Mouse (Mus musculus) intestine, embryonic 14.5 days (tissue): ENCODE measurements around the gene Obsl1. TPM values are rescaled to one million over a fixed set of nuclear protein-coding genes. Genes with fewer than 3 reads are reported as not detected.

Source experiments
- ATAC-seq: fragments of 200-750 bp; cut with Nextera tagmentation; replicated peaks from 2 replicates; pipeline ENCODE4 v1.8.0; 2017; ENCODE audit warnings: low read depth, moderate number of reproducible peaks, moderate TSS enrichment, moderate library complexity; ENCODE audit not compliant: low FRiP score, low TSS enrichment
- DNase-seq: peaks from one replicate; pipeline ENCODE4 v3.0.0-alpha.2; 2018; ENCODE audit warnings: low spot score
- H3K27ac ChIP-seq: fragments of 300-500 bp; sonication (generic); 2 replicates; pipeline ENCODE4 v1.5.1; 2014; ENCODE audit warnings: low read depth, mild to moderate bottlenecking, control low read depth
- H3K27me3 ChIP-seq: fragments of 300-500 bp; sonication (generic); replicated peaks from 2 replicates; pipeline ENCODE4 v1.6.1; 2014; ENCODE audit warnings: low read length, control low read depth; ENCODE audit not compliant: control insufficient read depth, insufficient read depth
- H3K36me3 ChIP-seq: fragments of 300-500 bp; sonication (generic); 2 replicates; pipeline ENCODE4 v1.6.1; 2014; ENCODE audit warnings: low read length, control low read depth; ENCODE audit not compliant: control insufficient read depth, insufficient read depth
- H3K4me1 ChIP-seq: fragments of 300-500 bp; sonication (generic); replicated peaks from 2 replicates; pipeline ENCODE4 v1.6.1; 2014; ENCODE audit warnings: low read length, control low read depth, mixed read lengths; ENCODE audit not compliant: control insufficient read depth, insufficient read depth
- H3K4me2 ChIP-seq: fragments of 300-500 bp; sonication (generic); 2 replicates; pipeline ENCODE4 v1.6.1; 2014; ENCODE audit warnings: low read length
- H3K4me3 ChIP-seq: fragments of 300-500 bp; sonication (generic); 2 replicates; pipeline ENCODE4 v1.5.1; 2014; ENCODE audit warnings: low read depth, low read length, control low read depth, mixed read lengths
- H3K9ac ChIP-seq: fragments of 300-500 bp; sonication (generic); 2 replicates; pipeline ENCODE4 v1.6.1; 2014; ENCODE audit warnings: mild to moderate bottlenecking, low read length
- H3K9me3 ChIP-seq: fragments of 300-500 bp; sonication (generic); 2 replicates; pipeline ENCODE4 v1.6.1; 2016; ENCODE audit warnings: low read length, control low read depth; ENCODE audit not compliant: control insufficient read depth
- WGBS: fragments of 180-500 bp; shearing (Covaris S2); extraction: QIAGEN DNeasy Blood & Tissue Kit; methylation state at CpG from one replicate; pipeline ENCODE4 v1.1.7; 2014; 5-methylcytosine and 5-hydroxymethylcytosine counted together
- polyA plus RNA-seq: library from polyadenylated mRNA; unstranded; fragments of >200 nt; fragmentation: Nextera tagmentation; extraction: Ambion mirVana; gene quantifications from 2 replicates; pipeline ENCODE4 v1.2.1, GENCODE M21; 2014

Gene Obsl1
- polyA plus RNA-seq, 1 experiment from 2014 or later: 88.4 TPM

- no peak overlapping the region for H3K4me2 ChIP-seq
- no peak for DNase-seq
- WGBS: 43% methylated on average over 4 of the region's 4 CpGs
These were observed 5.4 kb upstream of the Obsl1 start for GRCm38 (mm10) chr1:75511437-75512210.

GRCm38 (mm10) chr1:75510154-75510553 lies 3.9 kb upstream of the Obsl1 start:
- DNase-seq (no peak), ATAC-seq (no peak)
- 75% methylated on average over 5 of the region's 5 CpGs for WGBS
- no peak overlapping the region for H3K4me3 ChIP-seq
- no peaks in the 10 kb centered on the region for H3K27me3 ChIP-seq
- H3K4me2 ChIP-seq: no peak overlapping the region
- H3K9me3 ChIP-seq: no peaks in the 10 kb centered on the region
- no peak overlapping the region for H3K27ac ChIP-seq
- peaks cover 22% of the 10 kb centered on the region for H3K4me1 ChIP-seq
- H3K9ac ChIP-seq: no peak overlapping the region
- H3K36me3 ChIP-seq: no peaks in the 10 kb centered on the region

More at GRCm38 (mm10) chr1:75511437-75512210, 5.4 kb upstream of the Obsl1 start:
- Histone ChIP-seq H3K27me3 (no peaks in the 10 kb centered on the region), H3K9ac (no peak overlapping the region), H3K36me3 (no peaks in the 10 kb centered on the region), H3K4me3 (no peak overlapping the region), H3K4me1 (peaks cover 22% of the 10 kb centered on the region), H3K9me3 (no peaks in the 10 kb centered on the region), H3K27ac (peak overlapping the region; percentile 47)
- peak; percentile 58 for ATAC-seq

GRCm38 (mm10) chr1:75509586-75509985 lies 3.3 kb upstream of the Obsl1 start:
- H3K27ac ChIP-seq: no peak overlapping the region
- ATAC-seq (no peak), DNase-seq (no peak)
- no peaks in the 10 kb centered on the region for H3K9me3 ChIP-seq
- peaks cover 1% of the 10 kb centered on the region for H3K36me3 ChIP-seq
- peaks cover 25% of the 10 kb centered on the region for H3K4me1 ChIP-seq
- no peak overlapping the region for H3K9ac ChIP-seq
- no peak overlapping the region for H3K4me3 ChIP-seq
- WGBS: 65% methylated on average over 20 of the region's 20 CpGs
- no peak overlapping the region for H3K4me2 ChIP-seq
- no peaks in the 10 kb centered on the region for H3K27me3 ChIP-seq

GRCm38 (mm10) chr1:75507006-75507405 lies 754 bp upstream of the Obsl1 start, which contains the start of gene Inha:
Inha (plus strand) TSS chr1:75507077.
- peak within 1 kb of the TSS; percentile 91 for H3K4me2 ChIP-seq
- no peaks in the 10 kb centered on the region for H3K9me3 ChIP-seq
- peaks cover 27% of the 10 kb centered on the region for H3K36me3 ChIP-seq
- H3K4me3 ChIP-seq: peak within 1 kb of the TSS; percentile 75
- peak within 1 kb of the TSS; percentile 99 for H3K27ac ChIP-seq
- no peaks in the 10 kb centered on the region for H3K27me3 ChIP-seq
- H3K4me1 ChIP-seq: peaks cover 38% of the 10 kb centered on the region
- ATAC-seq (0 out of 2 replicates have a peak, but pooled peaks have one; percentile 0), DNase-seq (no peak)
- H3K9ac ChIP-seq: peak within 1 kb of the TSS; percentile 98
- WGBS: 56% methylated on average over 10 of the region's 10 CpGs

GRCm38 (mm10) chr1:75505159-75505955 lies 895 bp downstream of the Obsl1 start:
- Histone ChIP-seq H3K27me3 (no peaks in the 10 kb centered on the region), H3K4me2 (peak overlapping the region; percentile 91), H3K9ac (peak overlapping the region; percentile 98), H3K27ac (peak overlapping the region; percentile 99), H3K4me3 (peak overlapping the region; percentile 75), H3K36me3 (peaks cover 44% of the 10 kb centered on the region), H3K4me1 (peaks cover 27% of the 10 kb centered on the region), H3K9me3 (no peaks in the 10 kb centered on the region)
- under 1% methylated on average over 84 of the region's 84 CpGs for WGBS
- ATAC-seq: peak; percentile 54
- DNase-seq: peak; percentile 89

- peaks cover 27% of the 10 kb centered on the region for H3K4me1 ChIP-seq
- H3K27ac ChIP-seq: no peak overlapping the region
These were observed 1.8 kb downstream of the Obsl1 start for GRCm38 (mm10) chr1:75504256-75505045.

GRCm38 (mm10) chr1:75503651-75503980 lies 2.6 kb downstream of the Obsl1 start:
- H3K27ac ChIP-seq: no peak overlapping the region
- 69% methylated on average over 23 of the region's 23 CpGs for WGBS
- peaks cover 61% of the 10 kb centered on the region for H3K36me3 ChIP-seq
- 0 out of 2 replicates have a peak overlapping the region, but pooled peaks have one; percentile 75 for H3K4me3 ChIP-seq
- no peaks in the 10 kb centered on the region for H3K9me3 ChIP-seq
- no peak for DNase-seq
- no peak overlapping the region for H3K9ac ChIP-seq
- peak overlapping the region; percentile 91 for H3K4me2 ChIP-seq
- H3K4me1 ChIP-seq: peaks cover 27% of the 10 kb centered on the region
- no peak for ATAC-seq
- H3K27me3 ChIP-seq: no peaks in the 10 kb centered on the region

More at GRCm38 (mm10) chr1:75504256-75505045, 1.8 kb downstream of the Obsl1 start:
- H3K36me3 ChIP-seq: peaks cover 53% of the 10 kb centered on the region
- peak overlapping the region; percentile 98 for H3K9ac ChIP-seq
- H3K27me3 ChIP-seq: no peaks in the 10 kb centered on the region
- 65% methylated on average over 9 of the region's 9 CpGs for WGBS
- no peak for ATAC-seq
- no peak for DNase-seq
- H3K4me3 ChIP-seq: peak overlapping the region; percentile 75
- H3K9me3 ChIP-seq: no peaks in the 10 kb centered on the region
- H3K4me2 ChIP-seq: peak overlapping the region; percentile 91
